Mouse (Mus musculus) ES-E14 (cell line): ENCODE results near the gene Hc.

Experiments used
- CHD2 ChIP-seq: IDR thresholded peaks from 2 replicates; pipeline ENCODE4 v1.6.1; 2014; ENCODE audit warnings: mild to moderate bottlenecking, low read depth, low read length, inconsistent platforms
- HCFC1 ChIP-seq: IDR thresholded peaks from 2 replicates; pipeline ENCODE4 v1.6.1; 2012; ENCODE audit warnings: low read length, inconsistent platforms, borderline replicate concordance; ENCODE audit not compliant: insufficient read depth
- ZC3H11A ChIP-seq: IDR thresholded peaks from 2 replicates; pipeline ENCODE4 v1.6.1; 2012; ENCODE audit warnings: low read depth, mild to moderate bottlenecking, inconsistent platforms, low read length, borderline replicate concordance
- ZNF384 ChIP-seq: IDR thresholded peaks from 2 replicates; pipeline ENCODE4 v1.6.1; 2012; ENCODE audit warnings: low read depth, low read length, inconsistent platforms

GRCm38 (mm10) chr2:34963371-34963956 is 97.8 kb downstream of the Hc start:
- TF ChIP-seq ZNF384 (no peak), ZC3H11A (no peak), HCFC1 (no peak), CHD2 (no peak)
